Mouse (Mus musculus) hindbrain, postnatal 0 days (tissue): ENCODE data around the gene Ppp2r1b. TPM values are rescaled to one million over a fixed set of nuclear protein-coding genes. Genes with fewer than 3 reads are reported as not detected.

Experiments used
- ATAC-seq: fragments of 200-750 bp; cut with Nextera tagmentation; 2 replicates; pipeline ENCODE4 v1.8.0; 2017; ENCODE audit warnings: mild to moderate bottlenecking, moderate TSS enrichment, moderate library complexity
- DNase-seq: peaks from one replicate; pipeline ENCODE4 v3.0.0-alpha.2; 2015; ENCODE audit warnings: low spot score
- H3K27ac ChIP-seq: fragments of 300-500 bp; sonication (generic); 2 replicates; pipeline ENCODE4 v1.5.1; 2014; ENCODE audit warnings: mild to moderate bottlenecking
- H3K27me3 ChIP-seq: fragments of 300-500 bp; sonication (generic); 2 replicates; pipeline ENCODE4 v1.6.1; 2014; ENCODE audit warnings: low read length, mixed read lengths; ENCODE audit not compliant: insufficient read depth
- H3K36me3 ChIP-seq: fragments of 300-500 bp; sonication (generic); 2 replicates; pipeline ENCODE4 v1.6.1; 2014; ENCODE audit warnings: low read length, mixed read lengths; ENCODE audit not compliant: insufficient read depth
- H3K4me1 ChIP-seq: fragments of 300-500 bp; sonication (generic); 2 replicates; pipeline ENCODE4 v1.6.1; 2014; ENCODE audit warnings: antibody characterized with exemption, low read length, mixed read lengths; ENCODE audit not compliant: insufficient read depth
- H3K4me2 ChIP-seq: fragments of 300-500 bp; sonication (generic); 2 replicates; pipeline ENCODE4 v1.6.1; 2014; ENCODE audit warnings: low read depth, mild to moderate bottlenecking, low read length, moderate library complexity, mixed read lengths
- H3K4me3 ChIP-seq: fragments of 300-500 bp; sonication (generic); 2 replicates; pipeline ENCODE4 v1.5.1; 2014; ENCODE audit warnings: low read length
- H3K9ac ChIP-seq: fragments of 300-500 bp; sonication (generic); replicated peaks from 2 replicates; pipeline ENCODE4 v1.6.1; 2014; ENCODE audit warnings: mild to moderate bottlenecking, low read length, moderate library complexity, mixed read lengths
- H3K9me3 ChIP-seq: fragments of 300-500 bp; sonication (generic); 2 replicates; pipeline ENCODE4 v1.6.1; 2016; ENCODE audit warnings: low read length, mixed read lengths
- CTCF ChIP-seq: IDR thresholded peaks from 2 replicates; pipeline ENCODE4 v1.5.1; 2016; ENCODE audit warnings: antibody characterized with exemption, control low read depth, low read depth
- WGBS: fragments of 180-500 bp; shearing (Covaris S2); extraction: QIAGEN DNeasy Blood & Tissue Kit; methylation state at CpG from one replicate; pipeline ENCODE4 v1.1.7; 2014; 5-methylcytosine and 5-hydroxymethylcytosine counted together
- polyA plus RNA-seq: library from polyadenylated mRNA; unstranded; fragments of >200 nt; fragmentation: Nextera tagmentation; extraction: Ambion mirVana; gene quantifications from 2 replicates; pipeline ENCODE4 v1.2.1, GENCODE M21; 2015
- total RNA-seq: library from RNA; depleted of rRNA; stranded (reverse); fragments of >200 nt; gene quantifications from 2 replicates; pipeline ENCODE4 v1.2.3, GENCODE M21; 2014

Gene Ppp2r1b
- total and polyA plus RNA-seq, 2 experiments from 2014 or later: 18.8 to 31.4 TPM

GRCm38 (mm10) chr9:50847606-50848368 lies 2.7 kb downstream of the Ppp2r1b start:
- H3K27me3 ChIP-seq: no peaks in the 10 kb centered on the region
- H3K9ac ChIP-seq: no peak overlapping the region
- 70% methylated on average over 12 of the region's 12 CpGs for WGBS
- H3K4me1 ChIP-seq: no peaks in the 10 kb centered on the region
- H3K4me3 ChIP-seq: no peak overlapping the region
- H3K9me3 ChIP-seq: no peaks in the 10 kb centered on the region
- no peak for TF ChIP-seq CTCF
- no peak overlapping the region for H3K4me2 ChIP-seq
- DNase-seq (no peak), ATAC-seq (no peak)
- peaks cover 8% of the 10 kb centered on the region for H3K36me3 ChIP-seq
- H3K27ac ChIP-seq: no peak overlapping the region

GRCm38 (mm10) chr9:50848821-50849220 lies 3.7 kb downstream of the Ppp2r1b start:
- Histone ChIP-seq H3K27ac (no peak overlapping the region), H3K4me3 (no peak overlapping the region), H3K9me3 (no peaks in the 10 kb centered on the region), H3K27me3 (no peaks in the 10 kb centered on the region), H3K9ac (no peak overlapping the region), H3K36me3 (peaks cover 6% of the 10 kb centered on the region), H3K4me2 (no peak overlapping the region), H3K4me1 (peaks cover 6% of the 10 kb centered on the region; the same call in 1 of the 2 replicates)
- DNase-seq: no peak
- no peak for TF ChIP-seq CTCF
- ATAC-seq: peak; percentile 27; the same call in 1 of the 2 replicates
- 66% methylated on average over 5 of the region's 5 CpGs for WGBS

GRCm38 (mm10) chr9:50849249-50849648 lies 4.1 kb downstream of the Ppp2r1b start:
- H3K4me1 ChIP-seq: peaks cover 6% of the 10 kb centered on the region; the same call in 1 of the 2 replicates
- WGBS: 23% methylated on average over 8 of the region's 8 CpGs
- DNase-seq: peak; percentile 97
- no peak overlapping the region for H3K9ac ChIP-seq
- peaks cover 1% of the 10 kb centered on the region; the same call in 1 of the 2 replicates for H3K36me3 ChIP-seq
- no peak overlapping the region for H3K4me2 ChIP-seq
- H3K9me3 ChIP-seq: no peaks in the 10 kb centered on the region
- no peaks in the 10 kb centered on the region for H3K27me3 ChIP-seq
- peak; percentile 80 for ATAC-seq
- TF ChIP-seq CTCF: peak; percentile 93
- no peak overlapping the region for H3K27ac ChIP-seq
- no peak overlapping the region for H3K4me3 ChIP-seq

GRCm38 (mm10) chr9:50849755-50850154 lies 4.7 kb downstream of the Ppp2r1b start:
- H3K9ac ChIP-seq: no peak overlapping the region
- TF ChIP-seq CTCF: no peak
- H3K4me2 ChIP-seq: no peak overlapping the region
- 79% methylated on average over 9 of the region's 9 CpGs for WGBS
- H3K27me3 ChIP-seq: no peaks in the 10 kb centered on the region
- DNase-seq: no peak
- H3K4me3 ChIP-seq: no peak overlapping the region
- H3K4me1 ChIP-seq: peaks cover 6% of the 10 kb centered on the region; the same call in 1 of the 2 replicates
- H3K36me3 ChIP-seq: no peaks in the 10 kb centered on the region; the same call in 1 of the 2 replicates
- no peak for ATAC-seq
- H3K9me3 ChIP-seq: no peaks in the 10 kb centered on the region
- H3K27ac ChIP-seq: no peak overlapping the region

- Histone ChIP-seq H3K9ac (no peak overlapping the region), H3K9me3 (no peaks in the 10 kb centered on the region), H3K36me3 (no peaks in the 10 kb centered on the region), H3K4me3 (no peak overlapping the region), H3K4me2 (no peak overlapping the region), H3K27me3 (no peaks in the 10 kb centered on the region), H3K27ac (no peak overlapping the region), H3K4me1 (peaks cover 6% of the 10 kb centered on the region; the same call in 1 of the 2 replicates)
- ATAC-seq: no peak
- TF ChIP-seq CTCF: no peak
- WGBS: 24% methylated on average over 11 of the region's 11 CpGs
- no peak for DNase-seq
Observed at GRCm38 (mm10) chr9:50850271-50850670, 5.2 kb downstream of the Ppp2r1b start.

GRCm38 (mm10) chr9:50850713-50851112 lies 5.6 kb downstream of the Ppp2r1b start:
- H3K27ac ChIP-seq: no peak overlapping the region
- WGBS: 47% methylated on average over 8 of the region's 8 CpGs
- H3K9ac ChIP-seq: no peak overlapping the region
- no peak overlapping the region for H3K4me3 ChIP-seq
- DNase-seq: no peak
- H3K4me2 ChIP-seq: no peak overlapping the region
- no peaks in the 10 kb centered on the region for H3K9me3 ChIP-seq
- no peaks in the 10 kb centered on the region for H3K27me3 ChIP-seq
- H3K4me1 ChIP-seq: peaks cover 6% of the 10 kb centered on the region; the same call in 1 of the 2 replicates
- H3K36me3 ChIP-seq: no peaks in the 10 kb centered on the region
- no peak for TF ChIP-seq CTCF
- ATAC-seq: no peak
